Mouse (Mus musculus): ENCODE measurements at regions not wholly inside any gene's neighbourhood (a gene's known extent, or its start where the extent isn't known, plus 50 kb on each side); places are given as distances from the start of the nearest gene placed in this dataset.

DNA sequence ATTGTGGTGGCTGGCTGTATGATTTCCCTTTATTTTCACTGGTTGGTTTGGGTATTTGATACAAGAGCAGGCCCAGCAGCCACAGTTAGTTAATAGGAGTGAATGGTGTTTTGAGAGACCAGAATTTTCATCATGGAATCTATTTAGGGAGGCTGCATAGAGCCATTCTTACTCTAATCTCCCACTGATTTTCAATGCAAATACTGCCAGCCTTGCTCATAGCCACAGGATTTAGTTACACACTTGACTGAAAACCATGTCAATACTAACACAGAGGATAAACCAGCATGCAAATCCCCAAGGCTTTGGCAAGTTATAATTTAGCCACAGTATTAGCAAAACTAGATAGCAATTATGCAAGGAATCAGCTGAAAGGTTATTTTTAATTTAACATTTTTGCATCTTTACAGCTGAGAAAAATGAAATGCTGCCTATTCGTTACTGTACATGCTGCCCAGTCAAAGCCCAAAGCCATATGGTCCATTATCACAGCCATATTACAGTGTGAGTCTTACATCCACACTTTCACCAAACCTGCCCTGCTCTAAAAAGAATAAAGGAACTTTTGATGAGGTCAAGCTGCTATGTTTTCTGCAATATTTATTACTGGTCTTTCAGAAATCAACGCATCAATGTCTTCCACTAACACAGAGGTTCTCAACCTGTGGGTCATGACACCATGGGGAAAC, 1000.5 kb upstream of the Flrt2 start:
- H3K4me2 ChIP-seq (replicated peaks) = no peak overlapping the region
- H3K9me3 ChIP-seq = no peaks in the 10 kb centered on the region
- no peaks in the 10 kb centered on the region for H3K36me3 ChIP-seq
- H3K27ac ChIP-seq = no peak overlapping the region
- H3K9ac ChIP-seq = no peak overlapping the region
- no peak overlapping the region for H3K4me3 ChIP-seq (replicated peaks)
- no peaks in the 10 kb centered on the region for H3K4me1 ChIP-seq (replicated peaks)
- ATAC-seq = no peak
- 86% methylated on average over 2 of the region's 2 CpGs for WGBS
- no peaks in the 10 kb centered on the region for H3K27me3 ChIP-seq (replicated peaks)

DNA sequence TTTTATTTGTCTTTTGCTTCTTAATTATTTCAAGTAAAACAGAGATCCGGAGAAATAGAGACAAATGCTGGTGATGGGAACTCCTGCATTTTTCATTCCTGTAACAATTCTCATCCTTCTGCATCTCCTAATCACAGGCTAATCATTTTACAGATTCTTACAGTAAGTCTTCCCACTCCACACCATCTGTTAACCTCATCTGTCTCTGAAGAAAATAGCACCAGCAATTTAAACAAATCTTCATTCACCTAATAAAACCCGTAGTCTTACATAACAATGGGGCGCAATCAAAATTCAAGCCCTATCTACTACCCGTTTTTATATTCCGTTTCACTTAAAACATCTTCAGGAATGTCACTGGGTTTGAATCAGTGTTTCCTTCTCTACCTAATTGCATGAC, 960.6 kb upstream of the Flrt2 start:
- Histone ChIP-seq H3K36me3 (no peaks in the 10 kb centered on the region), H3K4me2 (replicated peaks) (no peak overlapping the region), H3K27me3 (replicated peaks) (no peaks in the 10 kb centered on the region), H3K27ac (no peak overlapping the region), H3K4me1 (replicated peaks) (no peaks in the 10 kb centered on the region), H3K9ac (no peak overlapping the region), H3K9me3 (no peaks in the 10 kb centered on the region), H3K4me3 (replicated peaks) (no peak overlapping the region)
- ATAC-seq = no peak
- WGBS = 76% methylated on average over 5 of the region's 5 CpGs

GRCm38 (mm10) chr12:94733179-94733578, 958.8 kb upstream of the Flrt2 start:
- no peaks in the 10 kb centered on the region for H3K36me3 ChIP-seq
- no peaks in the 10 kb centered on the region for H3K27me3 ChIP-seq (replicated peaks)

GRCm38 (mm10) chr12:94737263-94737662, 954.8 kb upstream of the Flrt2 start:
- 54% methylated on average over 4 of the region's 4 CpGs for WGBS
- no peak for ATAC-seq
- H3K27ac ChIP-seq = no peak overlapping the region
- no peaks in the 10 kb centered on the region for H3K36me3 ChIP-seq
- no peak overlapping the region for H3K4me3 ChIP-seq (replicated peaks)
- no peaks in the 10 kb centered on the region for H3K9me3 ChIP-seq
- H3K4me1 ChIP-seq (replicated peaks) = no peaks in the 10 kb centered on the region
- no peak overlapping the region for H3K4me2 ChIP-seq (replicated peaks)
- no peak overlapping the region for H3K9ac ChIP-seq
- H3K27me3 ChIP-seq (replicated peaks) = no peaks in the 10 kb centered on the region

More at GRCm38 (mm10) chr12:94733179-94733578, 958.8 kb upstream of the Flrt2 start:
- H3K9ac ChIP-seq = no peak overlapping the region
- H3K27ac ChIP-seq = no peak overlapping the region
- H3K4me1 ChIP-seq (replicated peaks) = no peaks in the 10 kb centered on the region
- H3K4me2 ChIP-seq (replicated peaks) = no peak overlapping the region
- ATAC-seq = no peak
- 73% methylated on average over 4 of the region's 4 CpGs for WGBS
- no peak overlapping the region for H3K4me3 ChIP-seq (replicated peaks)
- H3K9me3 ChIP-seq = no peaks in the 10 kb centered on the region

GRCm38 (mm10) chr12:94749747-94750515, 942.1 kb upstream of the Flrt2 start:
- H3K4me2 ChIP-seq (replicated peaks) = no peak overlapping the region
- H3K4me1 ChIP-seq (replicated peaks) = no peaks in the 10 kb centered on the region
- no peaks in the 10 kb centered on the region for H3K36me3 ChIP-seq
- no peak overlapping the region for H3K27ac ChIP-seq
- H3K4me3 ChIP-seq (replicated peaks) = no peak overlapping the region
- no peaks in the 10 kb centered on the region for H3K27me3 ChIP-seq (replicated peaks)
- ATAC-seq = no peak
- WGBS = 69% methylated on average over 6 of the region's 6 CpGs
- no peak overlapping the region for H3K9ac ChIP-seq
- H3K9me3 ChIP-seq = no peaks in the 10 kb centered on the region

DNA sequence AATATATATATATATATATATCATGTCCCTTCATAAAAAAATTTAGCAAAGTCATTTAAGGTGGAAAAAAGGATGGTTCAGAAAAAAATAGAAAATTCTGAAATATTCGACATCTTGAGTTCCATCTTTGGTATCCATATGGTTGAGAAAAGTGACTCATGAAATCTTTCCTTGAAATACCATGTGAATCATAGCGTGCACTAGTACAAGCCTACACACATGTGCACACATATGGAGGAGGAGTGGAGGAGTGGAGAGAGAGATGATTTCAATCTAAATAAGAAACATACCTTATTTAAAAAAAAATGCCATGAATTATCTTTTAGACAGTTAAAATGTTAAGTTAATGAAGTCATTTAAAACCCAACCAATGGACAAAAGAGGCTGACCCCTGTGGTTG, 936.3 kb upstream of the Flrt2 start:
- Histone ChIP-seq H3K9ac (no peak overlapping the region), H3K4me1 (replicated peaks) (no peaks in the 10 kb centered on the region), H3K9me3 (no peaks in the 10 kb centered on the region), H3K4me3 (replicated peaks) (no peak overlapping the region), H3K27me3 (replicated peaks) (no peaks in the 10 kb centered on the region), H3K36me3 (no peaks in the 10 kb centered on the region), H3K4me2 (replicated peaks) (no peak overlapping the region), H3K27ac (no peak overlapping the region)
- WGBS = 90% methylated on average over 2 of the region's 2 CpGs
- ATAC-seq = no peak

DNA sequence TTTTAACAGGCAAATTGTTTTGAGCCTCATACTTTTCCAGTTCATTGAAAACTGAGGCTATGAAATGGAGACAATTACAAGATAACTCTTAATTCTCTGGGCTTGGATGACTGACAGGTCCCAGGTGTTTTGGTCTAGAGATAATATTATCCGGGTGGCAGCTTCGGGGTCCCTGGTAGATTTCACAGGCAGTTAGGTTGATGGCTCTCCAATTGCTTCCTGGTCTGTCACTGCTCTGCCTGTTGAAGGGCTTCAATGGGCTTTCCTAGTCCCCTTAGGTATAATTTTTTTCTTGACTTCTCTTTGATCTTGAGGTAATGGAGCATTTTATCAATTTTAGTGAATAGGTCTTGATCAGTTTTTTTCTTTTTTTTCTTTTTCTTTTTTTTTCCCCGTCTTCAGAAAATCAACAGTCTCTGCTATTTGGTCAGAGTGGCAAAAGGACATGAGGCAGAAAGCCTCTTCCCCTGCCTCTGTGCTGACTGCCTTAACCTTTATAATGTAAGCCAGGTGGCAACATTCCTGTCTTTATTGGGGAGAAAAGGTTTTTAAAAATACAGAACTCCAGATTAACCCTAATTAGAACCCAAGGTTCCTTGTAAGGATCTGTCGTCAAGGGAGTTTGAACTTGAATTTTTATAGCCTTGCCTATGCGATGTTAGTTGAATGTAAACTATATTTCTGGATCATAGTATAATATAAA, 896.0 kb upstream of the Flrt2 start:
- Histone ChIP-seq H3K4me2 (replicated peaks) (no peak overlapping the region), H3K4me3 (replicated peaks) (no peak overlapping the region), H3K9me3 (no peaks in the 10 kb centered on the region), H3K36me3 (no peaks in the 10 kb centered on the region), H3K27ac (no peak overlapping the region), H3K27me3 (replicated peaks) (no peaks in the 10 kb centered on the region), H3K9ac (no peak overlapping the region), H3K4me1 (replicated peaks) (no peaks in the 10 kb centered on the region)
- no peak for ATAC-seq
- WGBS = 75% methylated on average over 5 of the region's 5 CpGs

- Histone ChIP-seq H3K4me3 (replicated peaks) (no peak overlapping the region), H3K9ac (no peak overlapping the region), H3K36me3 (no peaks in the 10 kb centered on the region), H3K4me2 (replicated peaks) (no peak overlapping the region), H3K27me3 (replicated peaks) (no peaks in the 10 kb centered on the region), H3K27ac (no peak overlapping the region), H3K9me3 (no peaks in the 10 kb centered on the region), H3K4me1 (replicated peaks) (no peaks in the 10 kb centered on the region)
- no peak for ATAC-seq
- WGBS = 83% methylated on average over 1 of the region's 1 CpGs
Observed at GRCm38 (mm10) chr12:94804692-94805091, 887.3 kb upstream of the Flrt2 start.

GRCm38 (mm10) chr12:94831400-94831799, 860.6 kb upstream of the Flrt2 start:
- Histone ChIP-seq H3K4me3 (replicated peaks) (no peak overlapping the region), H3K9ac (no peak overlapping the region), H3K4me1 (replicated peaks) (no peaks in the 10 kb centered on the region), H3K9me3 (no peaks in the 10 kb centered on the region), H3K4me2 (replicated peaks) (no peak overlapping the region), H3K27me3 (replicated peaks) (no peaks in the 10 kb centered on the region), H3K27ac (no peak overlapping the region), H3K36me3 (no peaks in the 10 kb centered on the region)
- 86% methylated on average over 2 of the region's 2 CpGs for WGBS
- no peak for ATAC-seq

GRCm38 (mm10) chr12:94862720-94863119, 829.3 kb upstream of the Flrt2 start:
- H3K4me2 ChIP-seq (replicated peaks) = no peak overlapping the region
- no peaks in the 10 kb centered on the region for H3K4me1 ChIP-seq (replicated peaks)
- H3K27me3 ChIP-seq (replicated peaks) = no peaks in the 10 kb centered on the region
- no peak for ATAC-seq
- H3K9ac ChIP-seq = no peak overlapping the region
- no peaks in the 10 kb centered on the region for H3K9me3 ChIP-seq
- H3K36me3 ChIP-seq = no peaks in the 10 kb centered on the region
- H3K4me3 ChIP-seq (replicated peaks) = no peak overlapping the region
- H3K27ac ChIP-seq = no peak overlapping the region

- no peak overlapping the region for H3K4me3 ChIP-seq (replicated peaks)
- H3K9me3 ChIP-seq = no peaks in the 10 kb centered on the region
- H3K27me3 ChIP-seq (replicated peaks) = no peaks in the 10 kb centered on the region
- no peaks in the 10 kb centered on the region for H3K36me3 ChIP-seq
- H3K27ac ChIP-seq = no peak overlapping the region
- no peak overlapping the region for H3K9ac ChIP-seq
- H3K4me2 ChIP-seq (replicated peaks) = no peak overlapping the region
- H3K4me1 ChIP-seq (replicated peaks) = no peaks in the 10 kb centered on the region
- no peak for ATAC-seq
- WGBS = 87% methylated on average over 2 of the region's 2 CpGs
Observed at GRCm38 (mm10) chr12:94910816-94911215, 781.2 kb upstream of the Flrt2 start.

- no peak overlapping the region for H3K27ac ChIP-seq
- no peaks in the 10 kb centered on the region for H3K27me3 ChIP-seq (replicated peaks)
- H3K9me3 ChIP-seq = no peaks in the 10 kb centered on the region
- H3K36me3 ChIP-seq = no peaks in the 10 kb centered on the region
- H3K4me2 ChIP-seq (replicated peaks) = no peak overlapping the region
- no peak for ATAC-seq
- no peak overlapping the region for H3K9ac ChIP-seq
- no peaks in the 10 kb centered on the region for H3K4me1 ChIP-seq (replicated peaks)
- 82% methylated on average over 6 of the region's 6 CpGs for WGBS
- H3K4me3 ChIP-seq (replicated peaks) = no peak overlapping the region
Observed at GRCm38 (mm10) chr12:94943067-94943466, 749.0 kb upstream of the Flrt2 start.
